Mouse (Mus musculus) ES-Bruce4 (cell line): Measurements from ENCODE around the gene Rgs3. TPM values are rescaled to one million over a fixed set of nuclear protein-coding genes. Genes with fewer than 3 reads are reported as not detected.

Experiments used
- H3K27ac ChIP-seq: 2 replicates; pipeline ENCODE4 v1.5.1; 2012; ENCODE audit warnings: low read length, inconsistent platforms; ENCODE audit not compliant: insufficient read depth
- H3K27me3 ChIP-seq: 2 replicates; pipeline ENCODE4 v1.6.1; 2012; ENCODE audit warnings: mild to moderate bottlenecking, low read length, inconsistent platforms; ENCODE audit not compliant: control insufficient read depth, poor library complexity, insufficient read depth, severe bottlenecking
- H3K36me3 ChIP-seq: 2 replicates; pipeline ENCODE4 v1.6.1; 2012; ENCODE audit warnings: inconsistent platforms, mild to moderate bottlenecking, low read length, moderate library complexity; ENCODE audit not compliant: control insufficient read depth, poor library complexity, insufficient read depth, severe bottlenecking
- H3K4me1 ChIP-seq: one replicate; pipeline ENCODE4 v1.8.1; 2011; ENCODE audit warnings: low read length; ENCODE audit not compliant: control insufficient read depth, insufficient read depth
- H3K4me3 ChIP-seq: 2 replicates; pipeline ENCODE4 v1.5.1; 2011; ENCODE audit warnings: low read depth, mild to moderate bottlenecking, low read length
- H3K9ac ChIP-seq: 2 replicates; pipeline ENCODE4 v1.6.1; 2012; ENCODE audit warnings: low read depth, mild to moderate bottlenecking, inconsistent platforms; ENCODE audit not compliant: poor library complexity, severe bottlenecking
- H3K9me3 ChIP-seq: replicated peaks from 2 replicates; pipeline ENCODE4 v1.6.1; 2012; ENCODE audit warnings: mild to moderate bottlenecking, low read length, inconsistent platforms; ENCODE audit not compliant: control insufficient read depth, poor library complexity, insufficient read depth, severe bottlenecking
- CTCF ChIP-seq: IDR thresholded peaks from one replicate; pipeline ENCODE4 v1.8.1; 2011; ENCODE audit warnings: low read depth, low read length
- EP300 ChIP-seq: IDR thresholded peaks from 2 replicates; pipeline ENCODE4 v1.6.1; 2011; ENCODE audit warnings: low read depth, low read length; ENCODE audit not compliant: insufficient read depth
- POLR2A ChIP-seq: IDR thresholded peaks from one replicate; pipeline ENCODE4 v1.8.1; 2011; ENCODE audit warnings: low read length; ENCODE audit not compliant: insufficient read depth
- polyA plus RNA-seq: library from polyadenylated mRNA; stranded (reverse); fragments of >200 nt; gene quantifications from 2 replicates; pipeline ENCODE4 v1.2.4, GENCODE M21; 2011; ENCODE audit warnings: low read depth; ENCODE audit not compliant: missing spikeins, insufficient read depth, insufficient read length

The Rgs3 gene
- polyA plus RNA-seq, 1 experiment, result 15.3 TPM

GRCm38 (mm10) chr4:62735878-62736277 is 176.2 kb downstream of the Rgs3 start:
- Histone ChIP-seq H3K27me3 (no peaks in the 10 kb centered on the region), H3K27ac (no peak overlapping the region), H3K9ac (no peak overlapping the region), H3K36me3 (no peaks in the 10 kb centered on the region), H3K4me1 (no peaks in the 10 kb centered on the region), H3K4me3 (peak overlapping the region; percentile 11), H3K9me3 (no peaks in the 10 kb centered on the region)
- no peak for TF ChIP-seq CTCF
- TF ChIP-seq EP300, result no peak
- no peak for TF ChIP-seq POLR2A

DNA sequence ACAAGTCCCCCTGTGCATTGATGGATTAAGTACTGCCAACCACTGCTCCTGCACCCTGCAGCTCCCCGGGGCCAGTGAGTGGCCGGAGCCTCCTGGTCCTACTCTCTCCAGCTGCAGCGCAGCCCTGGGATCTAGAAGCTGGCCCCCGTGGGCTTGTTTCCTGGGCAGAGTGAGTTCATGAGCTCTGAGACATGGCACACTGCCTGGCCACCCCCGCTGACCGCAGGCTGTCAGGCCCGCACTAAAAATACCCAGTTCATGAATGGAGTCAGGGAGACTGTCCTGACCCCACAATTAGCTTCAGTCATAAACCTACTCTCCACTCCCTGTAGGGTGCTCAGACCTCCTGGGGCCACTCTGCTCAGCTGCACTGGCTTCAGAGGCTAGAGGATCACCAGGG is 176.8 kb downstream of the Rgs3 start:
- TF ChIP-seq CTCF (no peak), EP300 (no peak), POLR2A (no peak)
- H3K9ac ChIP-seq, result no peak overlapping the region
- no peak overlapping the region for H3K27ac ChIP-seq
- no peaks in the 10 kb centered on the region for H3K4me1 ChIP-seq
- no peaks in the 10 kb centered on the region for H3K9me3 ChIP-seq
- H3K27me3 ChIP-seq, result no peaks in the 10 kb centered on the region
- no peaks in the 10 kb centered on the region for H3K36me3 ChIP-seq
- no peak overlapping the region for H3K4me3 ChIP-seq

GRCm38 (mm10) chr4:62736904-62737303 is 177.3 kb downstream of the Rgs3 start:
- no peaks in the 10 kb centered on the region for H3K9me3 ChIP-seq
- no peaks in the 10 kb centered on the region for H3K36me3 ChIP-seq
- H3K9ac ChIP-seq, result no peak overlapping the region
- H3K4me3 ChIP-seq, result no peak overlapping the region
- no peak overlapping the region for H3K27ac ChIP-seq
- no peaks in the 10 kb centered on the region for H3K4me1 ChIP-seq
- no peaks in the 10 kb centered on the region for H3K27me3 ChIP-seq
- no peak for TF ChIP-seq EP300
- no peak for TF ChIP-seq CTCF
- TF ChIP-seq POLR2A, result no peak

DNA sequence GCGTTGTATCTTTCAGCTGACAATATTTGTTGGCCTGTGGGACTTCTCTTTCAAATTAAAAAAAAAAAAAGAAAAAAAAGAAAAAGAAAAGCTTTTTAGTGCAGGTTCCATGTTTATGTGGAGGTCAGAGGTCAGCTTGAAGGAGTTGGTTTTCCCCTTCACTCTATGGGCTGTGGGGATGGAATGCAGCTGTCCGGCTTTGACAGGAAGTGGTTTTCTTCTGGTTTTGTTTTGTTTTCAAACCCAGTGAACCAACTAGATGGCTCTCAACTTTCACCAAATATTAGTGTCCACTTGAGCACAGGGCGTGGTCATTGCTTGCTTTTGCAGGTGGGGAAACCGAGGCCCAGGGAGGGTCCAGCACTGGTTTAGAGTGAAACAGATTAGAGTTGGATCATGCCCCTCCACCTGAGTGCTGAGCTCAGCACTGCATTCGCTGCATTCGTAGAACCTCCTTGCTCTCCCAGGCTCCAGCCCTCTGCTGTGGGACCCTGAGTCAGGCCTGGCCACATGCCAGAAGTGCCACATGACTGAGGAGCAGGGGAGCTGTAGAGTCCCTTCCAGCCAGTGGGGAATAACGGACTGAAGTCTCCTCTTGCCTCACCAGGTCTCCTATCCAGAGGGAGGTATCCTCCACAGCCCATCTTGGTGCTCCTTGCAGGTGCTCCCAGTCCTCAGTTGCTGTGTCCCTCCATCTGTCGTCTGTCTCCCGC is 178.5 kb downstream of the Rgs3 start:
- H3K36me3 ChIP-seq, result no peaks in the 10 kb centered on the region
- TF ChIP-seq POLR2A (no peak), CTCF (no peak), EP300 (no peak)
- no peak overlapping the region for H3K27ac ChIP-seq
- H3K27me3 ChIP-seq, result no peaks in the 10 kb centered on the region
- H3K4me1 ChIP-seq, result no peaks in the 10 kb centered on the region
- no peak overlapping the region for H3K9ac ChIP-seq
- no peak overlapping the region for H3K4me3 ChIP-seq
- no peaks in the 10 kb centered on the region for H3K9me3 ChIP-seq

DNA sequence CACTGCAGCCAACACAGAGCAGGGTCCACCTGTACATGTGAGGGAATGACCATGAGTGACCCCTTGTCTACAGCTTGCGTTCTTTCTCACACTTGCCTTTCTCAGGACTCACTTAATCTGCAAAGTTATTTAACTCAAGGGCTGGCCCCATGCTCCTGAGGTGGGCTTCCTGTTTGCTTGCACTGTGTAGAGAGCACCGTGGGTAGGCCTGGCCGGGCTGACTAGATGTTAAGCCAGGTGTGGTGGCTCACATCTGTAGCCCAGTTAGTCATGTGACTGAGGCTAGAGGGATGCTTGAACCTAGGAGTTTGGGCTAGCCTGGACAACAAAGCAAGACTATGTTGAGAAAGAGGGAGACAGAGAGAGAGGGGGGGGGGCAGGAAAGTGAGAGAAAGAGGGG is 179.3 kb downstream of the Rgs3 start:
- Histone ChIP-seq H3K9ac (no peak overlapping the region), H3K4me1 (no peaks in the 10 kb centered on the region), H3K9me3 (no peaks in the 10 kb centered on the region), H3K36me3 (no peaks in the 10 kb centered on the region), H3K27me3 (no peaks in the 10 kb centered on the region), H3K4me3 (no peak overlapping the region), H3K27ac (no peak overlapping the region)
- no peak for TF ChIP-seq EP300

DNA sequence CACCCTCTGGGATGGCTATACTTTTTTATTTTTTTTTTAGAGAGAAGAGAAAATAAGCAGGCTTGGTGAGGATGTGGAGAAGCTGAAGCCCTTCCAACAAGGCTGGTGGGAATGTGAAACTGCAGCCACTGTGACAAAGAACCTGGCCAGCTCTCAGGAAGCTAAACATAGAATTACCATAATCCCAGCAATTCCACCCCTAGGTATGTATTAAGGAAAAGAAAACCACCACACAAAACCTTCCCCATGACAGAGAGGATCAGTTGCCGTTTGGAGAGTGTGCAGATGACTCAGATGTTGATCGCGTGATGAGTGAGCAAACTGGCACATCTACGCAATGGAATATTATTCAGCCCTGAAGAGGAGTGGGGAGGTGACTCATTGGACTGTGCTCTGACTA is 179.9 kb downstream of the Rgs3 start:
- Histone ChIP-seq H3K4me1 (no peaks in the 10 kb centered on the region), H3K27ac (no peak overlapping the region), H3K9ac (no peak overlapping the region), H3K9me3 (no peaks in the 10 kb centered on the region), H3K27me3 (no peaks in the 10 kb centered on the region), H3K4me3 (no peak overlapping the region), H3K36me3 (no peaks in the 10 kb centered on the region)
- TF ChIP-seq CTCF (no peak), EP300 (no peak), POLR2A (no peak)
